Mouse (Mus musculus): ENCODE data around the gene Myo5a.
"Not testable (repeated sequence)": the region's sequence is repeated elsewhere in the genome, so short reads cannot be mapped to it uniquely, and the experiment has no call there.

The Myo5a gene

GRCm38 (mm10) chr9:75244527-75244926 lies 173.7 kb downstream of the Myo5a start:
- no peak for DNase-seq (ENCODE audit: low read depth in 2 of 2, low spot score in 2 of 2)

- DNase-seq (ENCODE audit: low read depth in 2 of 2, low spot score in 2 of 2), result no peak
These were observed 175.5 kb downstream of the Myo5a start for GRCm38 (mm10) chr9:75246080-75246930.

- no peak for DNase-seq (ENCODE audit: low read depth in 2 of 2, low spot score in 2 of 2)
These were observed 177.1 kb downstream of the Myo5a start for GRCm38 (mm10) chr9:75247870-75248269.

GRCm38 (mm10) chr9:75248359-75248758 lies 177.5 kb downstream of the Myo5a start:
- no peak for DNase-seq (ENCODE audit: low read depth in 2 of 2, low spot score in 2 of 2)

GRCm38 (mm10) chr9:75248874-75249273 lies 178.1 kb downstream of the Myo5a start:
- DNase-seq (ENCODE audit: low read depth in 2 of 2, low spot score in 2 of 2), result no peak

GRCm38 (mm10) chr9:75253158-75253557 lies 182.3 kb downstream of the Myo5a start:
- DNase-seq (ENCODE audit: low read depth in 2 of 2, low spot score in 2 of 2), result not testable (repeated sequence)

- DNase-seq (ENCODE audit: low read depth in 2 of 2, low spot score in 2 of 2), result no peak
These were observed 183.0 kb downstream of the Myo5a start for GRCm38 (mm10) chr9:75253766-75254165.

GRCm38 (mm10) chr9:75254196-75254955 lies 183.6 kb downstream of the Myo5a start:
- DNase-seq (ENCODE audit: low read depth in 2 of 2, low spot score in 2 of 2), result no peak

GRCm38 (mm10) chr9:75255820-75256545 lies 185.2 kb downstream of the Myo5a start:
- peak in 1 of 2 experiments; percentile 21 for DNase-seq (ENCODE audit: low read depth in 2 of 2, low spot score in 2 of 2)

GRCm38 (mm10) chr9:75258792-75259191 lies 188.0 kb downstream of the Myo5a start:
- DNase-seq (ENCODE audit: low read depth in 2 of 2, low spot score in 2 of 2), result no peak

GRCm38 (mm10) chr9:75259656-75260055 lies 188.8 kb downstream of the Myo5a start:
- no peak for DNase-seq (ENCODE audit: low read depth in 2 of 2, low spot score in 2 of 2)

- no peak for DNase-seq (ENCODE audit: low read depth in 2 of 2, low spot score in 2 of 2)
These were observed 190.6 kb downstream of the Myo5a start for GRCm38 (mm10) chr9:75261332-75261872.

GRCm38 (mm10) chr9:75262235-75262826 lies 191.5 kb downstream of the Myo5a start:
- no peak for DNase-seq (ENCODE audit: low read depth in 2 of 2, low spot score in 2 of 2)

GRCm38 (mm10) chr9:75264008-75264718 lies 193.3 kb downstream of the Myo5a start:
- DNase-seq (ENCODE audit: low read depth in 2 of 2, low spot score in 2 of 2), result no peak

GRCm38 (mm10) chr9:75267147-75267546 lies 196.3 kb downstream of the Myo5a start:
- no peak for DNase-seq (ENCODE audit: low read depth in 2 of 2, low spot score in 2 of 2)

GRCm38 (mm10) chr9:75270382-75270781 lies 199.6 kb downstream of the Myo5a start:
- DNase-seq (ENCODE audit: low read depth in 2 of 2, low spot score in 2 of 2), result no peak

GRCm38 (mm10) chr9:75271539-75271938 lies 200.7 kb downstream of the Myo5a start:
- no peak for DNase-seq (ENCODE audit: low read depth in 2 of 2, low spot score in 2 of 2)

All from CD8-positive naive resting alpha-beta T cell, adult 2 months (primary cell).